Mouse (Mus musculus) midbrain, embryonic 15.5 days (tissue): ENCODE results near the gene Vmn1r62. TPM values are rescaled to one million over a fixed set of nuclear protein-coding genes. Genes with fewer than 3 reads are reported as not detected.
"Not testable (repeated sequence)": the region's sequence is repeated elsewhere in the genome, so short reads cannot be mapped to it uniquely, and the experiment has no call there.

Experiments
- ATAC-seq: fragments of 200-750 bp; cut with Nextera tagmentation; replicated peaks from 2 replicates; pipeline ENCODE4 v1.8.0; 2017; ENCODE audit warnings: moderate TSS enrichment
- H3K27ac ChIP-seq: fragments of 300-500 bp; sonication (generic); 2 replicates; pipeline ENCODE4 v1.5.1; 2015; ENCODE audit warnings: mild to moderate bottlenecking, inconsistent platforms
- H3K27me3 ChIP-seq: fragments of 300-500 bp; sonication (generic); replicated peaks from 2 replicates; pipeline ENCODE4 v1.6.1; 2015; ENCODE audit warnings: inconsistent platforms
- H3K36me3 ChIP-seq: fragments of 300-500 bp; sonication (generic); replicated peaks from 2 replicates; pipeline ENCODE4 v1.6.1; 2015; ENCODE audit warnings: inconsistent platforms
- H3K4me1 ChIP-seq: fragments of 300-500 bp; sonication (generic); 2 replicates; pipeline ENCODE4 v1.6.1; 2015; ENCODE audit warnings: inconsistent platforms
- H3K4me2 ChIP-seq: fragments of 300-500 bp; sonication (generic); 2 replicates; pipeline ENCODE4 v1.6.1; 2015; ENCODE audit warnings: inconsistent platforms, mild to moderate bottlenecking, moderate library complexity
- H3K4me3 ChIP-seq: fragments of 300-500 bp; sonication (generic); 2 replicates; pipeline ENCODE4 v1.5.1; 2015; ENCODE audit warnings: mild to moderate bottlenecking, inconsistent platforms
- H3K9ac ChIP-seq: fragments of 300-500 bp; sonication (generic); 2 replicates; pipeline ENCODE4 v1.6.1; 2015; ENCODE audit warnings: mild to moderate bottlenecking, inconsistent platforms
- H3K9me3 ChIP-seq: fragments of 300-500 bp; sonication (generic); 2 replicates; pipeline ENCODE4 v1.6.1; 2016; ENCODE audit warnings: inconsistent platforms
- WGBS: fragments of 180-500 bp; shearing (Covaris S2); methylation state at CpG from one replicate; pipeline ENCODE4 v1.1.7; 2015; ENCODE audit warnings: mixed read lengths; 5-methylcytosine and 5-hydroxymethylcytosine counted together
- polyA plus RNA-seq: library from polyadenylated mRNA; unstranded; fragments of >200 nt; fragmentation: Nextera tagmentation; extraction: Ambion mirVana; gene quantifications from 2 replicates; pipeline ENCODE4 v1.2.1, GENCODE M21; 2015

The Vmn1r62 gene
- not detected in 2 replicates for polyA plus RNA-seq

DNA sequence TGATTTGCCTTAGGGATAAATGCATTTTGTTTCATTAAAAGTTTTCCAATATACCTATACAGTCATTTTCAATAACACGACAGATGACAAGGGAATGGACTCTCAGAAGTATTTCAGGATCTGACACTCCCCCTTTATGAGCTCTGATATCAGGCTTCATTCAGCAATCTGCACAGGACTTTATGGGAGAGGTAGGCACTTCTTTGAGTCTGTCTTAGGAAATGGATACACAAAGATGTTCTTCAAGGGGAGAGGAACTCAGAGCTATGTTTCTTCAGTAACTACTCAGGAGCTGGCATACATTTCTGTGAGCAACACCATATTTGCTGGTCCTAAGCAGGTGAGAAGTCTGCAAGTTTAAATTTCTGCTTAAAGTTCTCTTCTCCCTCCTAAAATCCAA lies at the start of gene Vmn1r62:
Gene Vmn1r62 (plus strand): TSS at position 301 of the 400 bp plus-strand sequence.
- H3K4me3 ChIP-seq, H3K27ac ChIP-seq, H3K4me1 ChIP-seq, H3K36me3 ChIP-seq, H3K9ac ChIP-seq, H3K4me2 ChIP-seq, ATAC-seq, H3K27me3 ChIP-seq, H3K9me3 ChIP-seq: not testable (repeated sequence)
- WGBS = no CpG with 5 or more reads among the region's 1 CpGs

Other genes with a start within 250 kb of the Vmn1r62 start
- gene Vmn1r59, start 216.9 kb upstream of the Vmn1r62 start, polyA plus RNA-seq = not detected in 2 replicates
- not detected in 2 replicates for gene Vmn2r28, start 179.7 kb upstream of the Vmn1r62 start, polyA plus RNA-seq
- gene Vmn1r60, start 126.3 kb upstream of the Vmn1r62 start, polyA plus RNA-seq = not detected in 2 replicates
- gene Vmn1r61, start 60.3 kb upstream of the Vmn1r62 start, polyA plus RNA-seq = not detected in 2 replicates
- not detected in 2 replicates for gene Vmn1r63, start 131.8 kb downstream of the Vmn1r62 start, polyA plus RNA-seq
- gene Vmn1r64, start 210.9 kb downstream of the Vmn1r62 start, polyA plus RNA-seq = not detected in 2 replicates